Mouse (Mus musculus) Patski (cell line): ENCODE results near the gene Syt2. TPM values are rescaled to one million over a fixed set of nuclear protein-coding genes. Genes with fewer than 3 reads are reported as not detected.

Source experiments
- ATAC-seq: fragments of 100-300 bp; one replicate; pipeline ENCODE4 v1.8.0; 2021
- CTCF ChIA-PET: fragments of 350-600 bp; sonication (Branson Sonifier 250); formaldehyde crosslinking; loops from one replicate; lab custom pipeline; 2022; ENCODE audit warnings: inconsistent platforms; lab: Charles Lee
- POLR2A ChIA-PET: fragments of 350-600 bp; sonication (Branson Sonifier 250); formaldehyde crosslinking; loops from one replicate; lab custom pipeline; 2022; ENCODE audit warnings: antibody characterized with exemption, inconsistent platforms; lab: Charles Lee
- DNase-seq: peaks from one replicate; pipeline ENCODE4 v3.0.0-alpha.2; 2011; ENCODE audit warnings: low read depth, low spot score
- H3K27me3 ChIP-seq: fragments of 371-371 bp; one replicate; pipeline ENCODE4 v1.5.1; 2021
- CTCF ChIP-seq: fragments of 100-300 bp; IDR thresholded peaks from one replicate; pipeline ENCODE4 v1.5.1; 2021
- in situ Hi-C: fragments of 300-500 bp; cut with MboI; formaldehyde crosslinking; loops from 3 replicates; pipeline ENCODE4 v1.11.1; 2018; ENCODE audit warnings: low pct_unique_long_range_greater_than_20kb, mixed read lengths
- polyA plus RNA-seq: library from polyadenylated mRNA; unstranded; gene quantifications from one replicate; pipeline ENCODE4 v1.2.3, GENCODE M21; 2021

The Syt2 gene
- polyA plus RNA-seq, 1 experiment from 2014 or later, result 0.37 TPM

- in situ Hi-C loops, result no loop called here
- TF ChIP-seq CTCF, result no peak
- ChIA-PET CTCF (interaction anchor here (1.2 to 1.4 kb wide), 2 partner anchors 13 to 25 kb away, joined by 4 read pairs; no protein-coding TSS in a partner anchor), POLR2A (no interaction called here)
- H3K27me3 ChIP-seq, result no peaks in the 10 kb centered on the region
- no peak for DNase-seq
- no peak for ATAC-seq
These were observed 21.2 kb upstream of the Syt2 start for GRCm38 (mm10) chr1:134625325-134625724.

GRCm38 (mm10) chr1:134629455-134629854 is 17.0 kb upstream of the Syt2 start:
- no peak for DNase-seq
- no peak for TF ChIP-seq CTCF
- in situ Hi-C loops, result no loop called here
- ChIA-PET CTCF (no interaction called here), POLR2A (no interaction called here)
- ATAC-seq, result no peak
- H3K27me3 ChIP-seq, result no peaks in the 10 kb centered on the region

- POLR2A ChIA-PET, result no interaction called here
- ATAC-seq, result no peak
- DNase-seq, result no peak
- no peak for TF ChIP-seq CTCF
- CTCF ChIA-PET, result no interaction called here
- in situ Hi-C loops, result no loop called here
- no peaks in the 10 kb centered on the region for H3K27me3 ChIP-seq
These were observed 12.2 kb upstream of the Syt2 start for GRCm38 (mm10) chr1:134634296-134634695.

GRCm38 (mm10) chr1:134636245-134636644 is 10.2 kb upstream of the Syt2 start:
- POLR2A ChIA-PET, result no interaction called here
- TF ChIP-seq CTCF, result no peak
- in situ Hi-C loops, result no loop called here
- CTCF ChIA-PET, result interaction anchor here (1.4 to 1.6 kb wide), 2 partner anchors 15 to 118 kb away, joined by 4 read pairs; no protein-coding TSS in a partner anchor
- H3K27me3 ChIP-seq, result no peaks in the 10 kb centered on the region
- DNase-seq, result no peak
- no peak for ATAC-seq

- in situ Hi-C loops, result no loop called here
- POLR2A ChIA-PET, result no interaction called here
- CTCF ChIA-PET, result interaction anchor here (1.0 to 1.6 kb wide), 3 partner anchors 14 to 218 kb away, joined by 3 to 4 read pairs (median 4); no protein-coding TSS in a partner anchor
- no peaks in the 10 kb centered on the region for H3K27me3 ChIP-seq
- TF ChIP-seq CTCF, result peak; percentile 65
- DNase-seq (no peak), ATAC-seq (no peak)
These were observed 9.8 kb upstream of the Syt2 start for GRCm38 (mm10) chr1:134636684-134637083.

- no peak for TF ChIP-seq CTCF
- no peaks in the 10 kb centered on the region for H3K27me3 ChIP-seq
- ChIA-PET POLR2A (interaction anchor here (1.0 kb wide), 1 partner anchor 11 kb away, joined by 3 read pairs; no protein-coding TSS in a partner anchor), CTCF (interaction anchor here (0.5 to 2.2 kb wide), 8 partner anchors 11 to 220 kb away, joined by 4 to 10 read pairs (median 6); no protein-coding TSS in a partner anchor)
- in situ Hi-C loops, result no loop called here
- no peak for ATAC-seq
- DNase-seq, result no peak
These were observed 8.4 kb upstream of the Syt2 start for GRCm38 (mm10) chr1:134638041-134638440.

GRCm38 (mm10) chr1:134638522-134638921 is 8.0 kb upstream of the Syt2 start:
- no peak for ATAC-seq
- H3K27me3 ChIP-seq, result no peaks in the 10 kb centered on the region
- in situ Hi-C loops, result no loop called here
- POLR2A ChIA-PET, result interaction anchor here (1.0 kb wide), 1 partner anchor 10 kb away, joined by 3 read pairs; no protein-coding TSS in a partner anchor
- peak; percentile 76 for TF ChIP-seq CTCF
- DNase-seq, result no peak
- CTCF ChIA-PET, result interaction anchor here (0.9 to 2.2 kb wide), 9 partner anchors 8 to 216 kb away, joined by 3 to 10 read pairs (median 6); no protein-coding TSS in a partner anchor

- ATAC-seq, result no peak
- POLR2A ChIA-PET, result no interaction called here
- H3K27me3 ChIP-seq, result no peaks in the 10 kb centered on the region
- in situ Hi-C loops, result no loop called here
- no peak for DNase-seq
- TF ChIP-seq CTCF, result no peak
- CTCF ChIA-PET, result interaction anchor here (0.9 to 2.2 kb wide), 8 partner anchors 9 to 199 kb away, joined by 3 to 10 read pairs (median 6); no protein-coding TSS in a partner anchor
These were observed 7.0 kb upstream of the Syt2 start for GRCm38 (mm10) chr1:134639460-134639859.

- in situ Hi-C loops, result loop anchor here (5.0 kb wide), 2 partner anchors 101 to 196 kb away; no protein-coding TSS in a partner anchor
- TF ChIP-seq CTCF, result no peak
- ChIA-PET POLR2A (interaction anchor here (1.0 kb wide), 1 partner anchor 12 kb away, joined by 3 read pairs; no protein-coding TSS in a partner anchor), CTCF (interaction anchor here (1.0 to 2.0 kb wide), 4 partner anchors 89 to 213 kb away, joined by 3 to 6 read pairs (median 4); no protein-coding TSS in a partner anchor)
- no peak for DNase-seq
- no peak for ATAC-seq
- H3K27me3 ChIP-seq, result no peaks in the 10 kb centered on the region
These were observed 5.0 kb upstream of the Syt2 start for GRCm38 (mm10) chr1:134641507-134641906.

- peaks cover 3% of the 10 kb centered on the region for H3K27me3 ChIP-seq
- DNase-seq (no peak), ATAC-seq (no peak)
- ChIA-PET POLR2A (no interaction called here), CTCF (no interaction called here)
- TF ChIP-seq CTCF, result no peak
- in situ Hi-C loops, result loop anchor here (5.0 kb wide), 2 partner anchors 99 to 194 kb away; no protein-coding TSS in a partner anchor
These were observed 2.8 kb upstream of the Syt2 start for GRCm38 (mm10) chr1:134643702-134644101.
